Mouse (Mus musculus) left cerebral cortex, postnatal 10 days (tissue): ENCODE results near the gene Zfp760. TPM values are rescaled to one million over a fixed set of nuclear protein-coding genes. Genes with fewer than 3 reads are reported as not detected.
"Not testable (repeated sequence)": the region's sequence is repeated elsewhere in the genome, so short reads cannot be mapped to it uniquely, and the experiment has no call there.

ENCODE experiments used
- DNase-seq, 2 experiments: peaks; one replicate each; pipeline ENCODE4 v3.0.0; 2021 to 2022; ENCODE audit warnings: low spot score in 2 of 2, mixed read lengths in 1 of 2; ENCODE audit errors: extremely low spot score in 1 of 2
- intact Hi-C: fragments of 180-260 bp; cut with DNase I; formaldehyde crosslinking; loops from one replicate; pipeline ENCODE4 v1.15.1; 2025
- total RNA-seq, 2 experiments: library from RNA; stranded (reverse); gene quantifications; 2 replicates each; pipeline ENCODE4 v1.2.3; 2021

The Zfp760 gene
- 1 to 10 TPM; 9.1 to 9.2 TPM for total RNA-seq

DNA sequence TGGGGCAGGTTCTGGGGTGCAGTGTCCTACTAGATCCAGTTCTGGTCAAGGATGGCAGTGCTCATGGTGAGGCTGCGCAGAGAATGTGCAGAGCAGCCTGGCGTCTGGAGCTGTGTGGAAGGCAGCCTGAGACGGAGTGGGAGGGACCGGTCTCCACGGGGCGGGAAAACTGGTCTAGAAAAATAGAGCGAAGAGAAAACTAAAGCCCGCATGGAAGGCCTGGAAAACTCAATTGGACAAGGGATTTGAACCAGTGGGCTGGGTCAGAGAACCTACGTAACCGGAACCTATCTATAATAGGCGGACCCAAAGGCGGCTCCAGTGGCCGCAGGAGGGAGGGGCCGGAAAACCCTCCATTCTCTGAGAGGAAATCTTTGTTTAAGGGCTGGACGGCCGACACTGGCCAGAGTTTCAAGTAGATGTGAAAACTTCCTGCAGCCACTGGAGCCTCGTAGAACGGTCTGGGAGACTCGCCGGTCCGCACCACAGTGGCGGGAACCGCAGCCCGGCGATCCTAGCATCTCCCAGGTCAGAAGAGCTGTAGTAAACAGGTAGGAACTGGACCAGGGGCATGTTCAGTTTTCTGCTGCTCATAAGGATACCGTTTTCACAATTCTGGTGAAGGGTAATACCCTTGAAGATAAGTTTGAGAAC lies at the start of gene Zfp760:
Gene Zfp760 (plus strand): TSS at position 399 of the 654 bp plus-strand sequence.
- peak; percentile 86 to 90 for DNase-seq
- intact Hi-C loops, result no loop called here

- DNase-seq, result not testable (repeated sequence)
- intact Hi-C loops, result loop anchor here (2.0 kb wide), 1 partner anchor 30 kb away; no protein-coding TSS in a partner anchor
These were observed 28.7 kb upstream of the Zfp760 start for GRCm38 (mm10) chr17:21678826-21679225.

DNA sequence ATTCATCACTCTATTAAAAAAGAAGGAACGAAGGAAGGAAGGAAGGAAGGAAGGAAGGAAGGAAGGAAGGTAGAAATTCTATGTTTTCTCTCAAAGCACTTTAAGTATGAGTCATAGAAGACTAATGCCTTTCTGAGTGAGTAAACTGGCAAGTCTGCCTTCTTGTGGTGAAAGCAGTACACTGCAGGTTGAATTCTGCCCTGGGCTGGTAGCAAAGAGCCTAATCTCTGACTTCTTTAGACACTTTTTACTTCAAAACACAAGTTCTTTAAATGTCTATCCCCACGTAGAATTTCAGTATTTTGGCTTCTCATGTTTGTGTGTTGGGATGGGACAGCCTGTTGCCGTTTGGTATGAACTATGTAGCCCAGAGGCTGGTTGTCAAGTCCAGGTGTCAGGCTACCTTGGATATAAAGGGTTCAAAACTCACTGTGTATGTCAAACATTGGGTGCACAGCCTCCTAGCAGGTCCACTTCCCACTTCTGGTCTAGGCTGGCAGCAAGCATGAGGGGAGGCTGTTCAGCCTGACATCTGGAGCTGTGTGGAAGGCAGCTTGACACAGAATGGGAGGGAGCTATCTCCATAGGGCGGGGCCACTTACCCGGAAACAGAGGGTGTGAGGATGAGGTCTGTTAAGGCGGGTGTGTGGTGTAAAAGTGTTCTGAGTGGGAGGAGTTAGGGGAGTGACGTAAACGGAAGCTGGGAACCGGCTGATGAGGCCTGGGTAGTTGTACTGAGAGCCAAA lies 28.1 kb upstream of the Zfp760 start:
- intact Hi-C loops, result loop anchor here (2.0 kb wide), 1 partner anchor 31 kb away; no protein-coding TSS in a partner anchor
- peak; percentile 76 to 89 for DNase-seq

DNA sequence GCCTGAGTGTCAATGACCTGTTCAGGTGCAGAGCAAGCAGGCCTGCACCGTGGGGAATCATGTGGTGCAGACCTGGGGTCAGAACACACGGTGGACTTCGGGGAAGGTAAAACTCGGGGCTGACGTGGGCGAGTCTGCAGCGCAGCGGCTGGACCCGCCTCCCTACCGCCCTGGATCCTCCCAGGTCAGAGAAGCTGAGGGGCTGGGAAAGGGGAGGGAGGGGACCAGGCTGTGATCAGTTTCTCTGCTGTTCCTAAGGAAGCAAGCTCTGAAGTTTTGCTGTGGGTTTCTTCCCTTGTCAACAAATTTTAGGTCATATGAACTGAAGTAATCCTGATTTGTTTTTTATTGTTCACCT lies 27.5 kb upstream of the Zfp760 start:
- intact Hi-C loops, result not testable (repeated sequence)

GRCm38 (mm10) chr17:21691560-21691959 lies 16.0 kb upstream of the Zfp760 start, which contains the start of gene Gm10226:
Gm10226 (plus strand) TSS chr17:21691860.
- no peak for DNase-seq
- intact Hi-C loops, result no loop called here

More for the DNA sequence above, 27.5 kb upstream of the Zfp760 start:
- DNase-seq, result not testable (repeated sequence)

- intact Hi-C loops, result loop anchor here (2.0 kb wide), 1 partner anchor 31 kb away; no protein-coding TSS in a partner anchor
- no peak for DNase-seq
These were observed 14.2 kb upstream of the Zfp760 start for GRCm38 (mm10) chr17:21693342-21693741.

DNA sequence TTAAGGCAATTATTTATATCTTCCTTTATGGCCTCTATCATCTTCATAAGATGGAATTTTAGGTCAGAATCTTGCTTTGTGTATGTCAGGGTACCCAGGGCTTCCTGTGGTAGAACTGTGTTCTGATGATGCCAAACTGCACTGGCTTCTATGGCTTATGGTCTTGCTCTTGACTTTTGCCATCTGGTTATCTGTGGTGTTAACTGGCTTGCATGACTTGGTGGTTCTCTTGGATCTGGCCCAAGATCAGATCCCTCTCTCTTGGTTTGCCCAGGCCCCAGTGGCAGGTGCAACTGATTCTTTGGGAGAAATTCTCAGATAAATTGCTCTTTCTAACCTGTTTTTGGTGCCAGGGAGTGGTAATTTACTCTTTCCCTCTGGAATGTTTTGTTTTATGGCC lies 11.5 kb upstream of the Zfp760 start:
- DNase-seq, result no peak
- intact Hi-C loops, result no loop called here

GRCm38 (mm10) chr17:21702281-21703240 lies 5.0 kb upstream of the Zfp760 start:
- intact Hi-C loops, result no loop called here
- no peak for DNase-seq

GRCm38 (mm10) chr17:21703414-21703813 lies 4.1 kb upstream of the Zfp760 start:
- intact Hi-C loops, result no loop called here
- no peak for DNase-seq

DNA sequence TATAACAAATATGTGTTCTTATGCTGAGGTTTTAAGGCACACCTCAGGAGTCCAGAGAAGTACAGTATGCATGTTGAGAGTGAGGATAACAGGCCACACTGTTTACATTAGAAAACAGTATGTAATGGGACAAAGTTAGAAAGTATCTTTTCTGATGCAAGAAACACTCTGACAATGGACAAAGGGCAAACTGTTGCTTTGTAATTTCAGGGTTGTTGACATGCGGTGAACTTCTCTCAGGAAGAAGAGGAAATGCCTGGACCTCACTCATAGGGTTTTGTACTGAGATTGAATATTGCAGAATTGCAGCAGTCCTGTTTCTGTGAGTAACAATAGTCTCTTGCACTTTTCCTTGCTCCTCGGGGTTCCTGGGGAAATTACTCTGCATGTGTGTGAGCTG lies 860 bp downstream of the Zfp760 start:
- intact Hi-C loops, result no loop called here

DNA sequence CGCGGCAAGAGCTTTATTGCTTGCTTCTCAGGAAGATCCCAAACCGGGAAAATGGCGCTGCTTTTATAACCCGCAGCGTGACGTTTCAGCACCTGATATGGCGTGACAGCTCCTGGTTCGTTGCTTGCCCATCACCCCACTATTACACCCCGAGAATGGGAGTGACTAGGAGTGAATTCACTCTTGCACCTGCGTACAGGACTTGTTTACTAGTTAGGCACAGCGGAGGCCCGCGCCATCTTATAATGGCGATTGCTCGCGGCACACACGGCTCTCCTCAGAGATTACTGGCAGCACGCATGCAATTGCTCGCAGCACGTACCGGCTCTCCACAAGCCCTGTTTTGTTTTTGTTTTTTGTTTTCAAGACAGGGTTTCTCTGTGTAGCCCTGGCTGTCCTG lies 23.0 kb downstream of the Zfp760 start, which contains the start of gene Zfp229:
Gene Zfp229 (plus strand): TSS at position 301 of the 400 bp plus-strand sequence.
- intact Hi-C loops, result not testable (repeated sequence)

More for the DNA sequence above, 860 bp downstream of the Zfp760 start:
- DNase-seq, result no peak

GRCm38 (mm10) chr17:21733049-21733448 lies 25.5 kb downstream of the Zfp760 start:
- DNase-seq, result no peak
- intact Hi-C loops, result no loop called here

More for the DNA sequence above, 23.0 kb downstream of the Zfp760 start, which contains the start of gene Zfp229:
- not testable (repeated sequence) for DNase-seq

DNA sequence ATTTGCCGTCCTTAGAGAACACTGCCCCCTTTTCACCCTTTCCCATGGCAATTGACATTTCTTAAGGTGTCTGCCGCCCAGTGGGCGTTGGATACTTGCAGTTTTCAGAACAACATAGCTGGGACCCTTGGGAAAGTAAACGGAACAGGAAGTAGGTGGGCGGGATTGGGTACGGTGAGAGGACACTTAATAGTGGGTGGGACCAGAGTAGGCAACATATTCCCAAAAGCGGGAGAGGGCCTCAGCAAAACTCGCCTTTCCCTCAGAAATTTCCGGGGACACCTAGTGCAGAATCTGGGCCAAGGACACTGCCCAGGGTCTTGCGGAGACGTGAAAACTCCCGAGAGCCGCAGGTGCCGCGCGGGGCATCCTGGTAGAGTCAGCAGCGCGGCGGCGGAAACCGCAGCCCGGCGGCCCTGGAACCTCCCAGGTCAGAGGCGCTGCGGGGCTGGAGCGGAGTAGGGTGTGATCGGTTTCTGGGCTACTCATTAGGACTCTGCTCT lies 26.0 kb downstream of the Zfp760 start:
- intact Hi-C loops, result no loop called here

GRCm38 (mm10) chr17:21752791-21753190 lies 45.2 kb downstream of the Zfp760 start:
- no peak for DNase-seq
- intact Hi-C loops, result no loop called here

More for the DNA sequence above, 26.0 kb downstream of the Zfp760 start:
- peak; percentile 59 to 76 for DNase-seq

- DNase-seq, result peak in 1 of 2 experiments; percentile 23
- intact Hi-C loops, result no loop called here
These were observed 46.0 kb downstream of the Zfp760 start for GRCm38 (mm10) chr17:21753342-21754208.

GRCm38 (mm10) chr17:21770336-21770735 lies 62.8 kb downstream of the Zfp760 start:
- no peak for DNase-seq
- intact Hi-C loops, result no loop called here
